Mouse (Mus musculus): Measurements from ENCODE around the gene CK137956. TPM values are rescaled to one million over a fixed set of nuclear protein-coding genes. Genes with fewer than 3 reads are reported as not detected.

CK137956 gene
- total and polyA plus RNA-seq, 2 experiments from 2014 or later = 2.4 to 3.0 TPM

- peak; percentile 82 for TF ChIP-seq CTCF (IDR thresholded peaks at IDR 0.05; ENCODE audit: low read depth)
- Histone ChIP-seq H3K4me3 (ENCODE audit: low read length) (no peak overlapping the region), H3K36me3 (ENCODE audit: insufficient read depth, low read length) (no peaks in the 10 kb centered on the region), H3K27ac (no peak overlapping the region), H3K4me1 (ENCODE audit: insufficient read depth, low read length) (no peaks in the 10 kb centered on the region), H3K27me3 (ENCODE audit: insufficient read depth, low read length) (no peaks in the 10 kb centered on the region), H3K4me2 (ENCODE audit: low read depth, low read length) (no peak overlapping the region), H3K9me3 (ENCODE audit: low read length) (no peaks in the 10 kb centered on the region), H3K9ac (replicated peaks; ENCODE audit: low read length) (no peak overlapping the region)
- WGBS = 67% methylated on average over 3 of the region's 3 CpGs
- ATAC-seq = no peak
- peak; percentile 46 for DNase-seq (ENCODE audit: low spot score)
Observed at GRCm38 (mm10) chr4:127935369-127935768, 35.4 kb downstream of the CK137956 start.

GRCm38 (mm10) chr4:127913551-127913950 is 57.2 kb downstream of the CK137956 start:
- H3K27me3 ChIP-seq (ENCODE audit: insufficient read depth, low read length) = no peaks in the 10 kb centered on the region
- no peak for DNase-seq (ENCODE audit: low spot score)
- no peak for TF ChIP-seq CTCF (IDR thresholded peaks at IDR 0.05; ENCODE audit: low read depth)
- no peaks in the 10 kb centered on the region for H3K36me3 ChIP-seq (ENCODE audit: insufficient read depth, low read length)
- no peak overlapping the region for H3K9ac ChIP-seq (replicated peaks; ENCODE audit: low read length)
- 89% methylated on average over 7 of the region's 7 CpGs for WGBS
- H3K4me2 ChIP-seq (ENCODE audit: low read depth, low read length) = no peak overlapping the region
- no peaks in the 10 kb centered on the region for H3K4me1 ChIP-seq (ENCODE audit: insufficient read depth, low read length)
- ATAC-seq = no peak
- no peak overlapping the region for H3K4me3 ChIP-seq (ENCODE audit: low read length)
- no peak overlapping the region for H3K27ac ChIP-seq
- H3K9me3 ChIP-seq (ENCODE audit: low read length) = no peaks in the 10 kb centered on the region

GRCm38 (mm10) chr4:127907151-127907550 is 63.6 kb downstream of the CK137956 start:
- no peaks in the 10 kb centered on the region for H3K27me3 ChIP-seq (ENCODE audit: insufficient read depth, low read length)
- no peaks in the 10 kb centered on the region for H3K36me3 ChIP-seq (ENCODE audit: insufficient read depth, low read length)
- ATAC-seq = peak; percentile 35; the same call in 1 of the 2 replicates
- TF ChIP-seq CTCF (IDR thresholded peaks at IDR 0.05; ENCODE audit: low read depth) = no peak
- no peaks in the 10 kb centered on the region for H3K4me1 ChIP-seq (ENCODE audit: insufficient read depth, low read length)
- no peak overlapping the region for H3K27ac ChIP-seq
- H3K9ac ChIP-seq (replicated peaks; ENCODE audit: low read length) = no peak overlapping the region
- H3K4me2 ChIP-seq (ENCODE audit: low read depth, low read length) = no peak overlapping the region
- no peak overlapping the region for H3K4me3 ChIP-seq (ENCODE audit: low read length)
- 40% methylated on average over 8 of the region's 8 CpGs for WGBS
- H3K9me3 ChIP-seq (ENCODE audit: low read length) = no peaks in the 10 kb centered on the region
- DNase-seq (ENCODE audit: low spot score) = peak; percentile 15

- ATAC-seq (no peak), DNase-seq (ENCODE audit: low spot score) (no peak)
- TF ChIP-seq CTCF (IDR thresholded peaks at IDR 0.05; ENCODE audit: low read depth) = no peak
- Histone ChIP-seq H3K27ac (no peak overlapping the region), H3K4me1 (ENCODE audit: insufficient read depth, low read length) (no peaks in the 10 kb centered on the region), H3K36me3 (ENCODE audit: insufficient read depth, low read length) (no peaks in the 10 kb centered on the region), H3K27me3 (ENCODE audit: insufficient read depth, low read length) (no peaks in the 10 kb centered on the region), H3K9me3 (ENCODE audit: low read length) (no peaks in the 10 kb centered on the region), H3K4me3 (ENCODE audit: low read length) (no peak overlapping the region), H3K4me2 (ENCODE audit: low read depth, low read length) (no peak overlapping the region), H3K9ac (replicated peaks; ENCODE audit: low read length) (no peak overlapping the region)
- WGBS = 66% methylated on average over 3 of the region's 3 CpGs
Observed at GRCm38 (mm10) chr4:127903954-127904353, 66.8 kb downstream of the CK137956 start.

GRCm38 (mm10) chr4:127900893-127901456 is 69.8 kb downstream of the CK137956 start:
- Histone ChIP-seq H3K9me3 (ENCODE audit: low read length) (no peaks in the 10 kb centered on the region), H3K27me3 (ENCODE audit: insufficient read depth, low read length) (no peaks in the 10 kb centered on the region), H3K4me3 (ENCODE audit: low read length) (no peak overlapping the region), H3K4me2 (ENCODE audit: low read depth, low read length) (no peak overlapping the region), H3K9ac (replicated peaks; ENCODE audit: low read length) (no peak overlapping the region), H3K27ac (no peak overlapping the region), H3K4me1 (ENCODE audit: insufficient read depth, low read length) (no peaks in the 10 kb centered on the region), H3K36me3 (ENCODE audit: insufficient read depth, low read length) (no peaks in the 10 kb centered on the region)
- ATAC-seq (no peak), DNase-seq (ENCODE audit: low spot score) (no peak)
- 74% methylated on average over 7 of the region's 7 CpGs for WGBS
- no peak for TF ChIP-seq CTCF (IDR thresholded peaks at IDR 0.05; ENCODE audit: low read depth)

- no peak for DNase-seq (ENCODE audit: low spot score)
- Histone ChIP-seq H3K27me3 (ENCODE audit: insufficient read depth, low read length) (no peaks in the 10 kb centered on the region), H3K4me1 (ENCODE audit: insufficient read depth, low read length) (no peaks in the 10 kb centered on the region), H3K36me3 (ENCODE audit: insufficient read depth, low read length) (no peaks in the 10 kb centered on the region), H3K27ac (no peak overlapping the region), H3K9ac (replicated peaks; ENCODE audit: low read length) (no peak overlapping the region), H3K4me3 (ENCODE audit: low read length) (no peak overlapping the region), H3K4me2 (ENCODE audit: low read depth, low read length) (no peak overlapping the region), H3K9me3 (ENCODE audit: low read length) (peaks cover 3% of the 10 kb centered on the region; the same call in 1 of the 2 replicates)
- ATAC-seq = no peak
- WGBS = 80% methylated on average over 7 of the region's 7 CpGs
- no peak for TF ChIP-seq CTCF (IDR thresholded peaks at IDR 0.05; ENCODE audit: low read depth)
Observed at GRCm38 (mm10) chr4:127889071-127889470, 81.7 kb downstream of the CK137956 start.

GRCm38 (mm10) chr4:127878966-127879365 is 91.8 kb downstream of the CK137956 start:
- Histone ChIP-seq H3K9ac (replicated peaks; ENCODE audit: low read length) (no peak overlapping the region), H3K9me3 (ENCODE audit: low read length) (0 out of 2 replicates have a peak, but pooled peaks cover under 1% of the 10 kb centered on the region), H3K4me1 (ENCODE audit: insufficient read depth, low read length) (no peaks in the 10 kb centered on the region), H3K27me3 (ENCODE audit: insufficient read depth, low read length) (no peaks in the 10 kb centered on the region), H3K4me2 (ENCODE audit: low read depth, low read length) (no peak overlapping the region), H3K36me3 (ENCODE audit: insufficient read depth, low read length) (no peaks in the 10 kb centered on the region), H3K27ac (no peak overlapping the region), H3K4me3 (ENCODE audit: low read length) (no peak overlapping the region)
- 96% methylated on average over 8 of the region's 8 CpGs for WGBS
- no peak for TF ChIP-seq CTCF (IDR thresholded peaks at IDR 0.05; ENCODE audit: low read depth)
- ATAC-seq = no peak
- DNase-seq (ENCODE audit: low spot score) = no peak

Other genes with a start within 250 kb of the CK137956 start
- gene Csmd2, start 16.9 kb upstream of the CK137956 start, total RNA-seq (2014; rRNA removed) = 41.3 and 52.8 TPM in 2 replicates
- 8.2 and 8.4 TPM in 2 replicates for gene Csmd2, start 16.9 kb upstream of the CK137956 start, polyA plus RNA-seq (2015; fragmentation: Nextera tagmentation; extraction: Ambion mirVana)